Mouse (Mus musculus) kidney, adult 2 months (tissue): ENCODE results near the gene Ccdc85c.

Experiments used
- CTCF ChIP-seq: fragments of 200-500 bp; conservative IDR thresholded peaks from 2 replicates; pipeline ENCODE4 v1.5.1; 2011; ENCODE audit warnings: low read depth, mild to moderate bottlenecking, control low read depth, low read length, moderate library complexity, mixed read lengths; ENCODE audit not compliant: insufficient read depth, insufficient read length
- POLR2A ChIP-seq: fragments of 200-500 bp; IDR thresholded peaks from one replicate; pipeline ENCODE4 v1.6.1; 2011; ENCODE audit warnings: low read depth, low read length, control low read depth

DNA sequence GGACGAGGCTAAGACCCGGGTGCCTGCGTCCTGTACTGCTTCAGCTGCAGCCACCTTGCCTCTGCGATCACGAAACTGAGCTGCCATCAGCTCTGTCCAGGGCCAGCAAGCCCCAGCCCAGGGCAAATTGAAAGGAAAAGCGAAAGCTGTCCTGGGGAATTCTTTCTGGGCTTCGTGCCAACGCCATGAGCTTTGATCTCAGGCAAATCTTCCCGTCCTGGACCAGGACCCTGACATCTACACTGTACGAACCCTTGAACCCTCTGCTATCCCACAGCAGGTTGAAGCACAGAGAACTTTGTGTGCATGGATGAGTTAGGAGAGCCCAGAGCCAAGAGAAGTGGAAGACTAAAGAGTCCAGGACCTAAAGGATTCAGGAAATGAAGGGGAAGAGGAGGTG is 25.7 kb downstream of the Ccdc85c start:
- no peak for TF ChIP-seq POLR2A
- TF ChIP-seq CTCF, result no peak
